Mouse (Mus musculus) ovary, postnatal 36 days (tissue): ENCODE measurements around the gene Tlr6.

ENCODE experiments used
- DNase-seq: peaks from one replicate; pipeline ENCODE4 v3.0.0; 2022; ENCODE audit warnings: low spot score, mixed read lengths

The Tlr6 gene

GRCm38 (mm10) chr5:64959843-64960230 lies at the start of gene Tlr6:
Gene Tlr6, minus strand, starts transcription at chr5:64960097.
- DNase-seq = peak; percentile 23

GRCm38 (mm10) chr5:65006011-65006491 lies 46.2 kb upstream of the Tlr6 start:
- DNase-seq = peak; percentile 28

GRCm38 (mm10) chr5:65005251-65005650 lies 45.4 kb upstream of the Tlr6 start:
- no peak for DNase-seq

- no peak for DNase-seq
Observed at GRCm38 (mm10) chr5:65003946-65004535, 44.1 kb upstream of the Tlr6 start.

- no peak for DNase-seq
Observed at GRCm38 (mm10) chr5:65002940-65003824, 43.3 kb upstream of the Tlr6 start.

- no peak for DNase-seq
Observed at GRCm38 (mm10) chr5:64995408-64995807, 35.5 kb upstream of the Tlr6 start.

- DNase-seq = no peak
Observed at GRCm38 (mm10) chr5:64992540-64992939, 32.6 kb upstream of the Tlr6 start.

- no peak for DNase-seq
Observed at GRCm38 (mm10) chr5:64989940-64990339, 30.0 kb upstream of the Tlr6 start.

- no peak for DNase-seq
Observed at GRCm38 (mm10) chr5:64985971-64986370, 26.1 kb upstream of the Tlr6 start.

- no peak for DNase-seq
Observed at GRCm38 (mm10) chr5:64977128-64977527, 17.2 kb upstream of the Tlr6 start.

- no peak for DNase-seq
Observed at GRCm38 (mm10) chr5:64975121-64975520, 15.2 kb upstream of the Tlr6 start.

GRCm38 (mm10) chr5:64969861-64970771 lies 10.2 kb upstream of the Tlr6 start, which contains the start of gene Fam114a1:
Gene Fam114a1, plus strand, starts transcription at chr5:64970071.
- peak; percentile 87 for DNase-seq

- DNase-seq = peak; percentile 35
Observed at GRCm38 (mm10) chr5:64968961-64969860, 9.3 kb upstream of the Tlr6 start.

GRCm38 (mm10) chr5:64963735-64964134 lies 3.8 kb upstream of the Tlr6 start:
- no peak for DNase-seq

- DNase-seq = no peak
Observed at GRCm38 (mm10) chr5:64963271-64963670, 3.4 kb upstream of the Tlr6 start.

GRCm38 (mm10) chr5:64960857-64961391 lies 1.0 kb upstream of the Tlr6 start:
- DNase-seq = no peak

- DNase-seq = no peak
Observed at GRCm38 (mm10) chr5:64958991-64959842, 680 bp downstream of the Tlr6 start.

- no peak for DNase-seq
Observed at GRCm38 (mm10) chr5:64954931-64955330, 5.0 kb downstream of the Tlr6 start.

- no peak for DNase-seq
Observed at GRCm38 (mm10) chr5:64951486-64951885, 8.4 kb downstream of the Tlr6 start.

- DNase-seq = no peak
Observed at GRCm38 (mm10) chr5:64932775-64933174, 27.1 kb downstream of the Tlr6 start.
